Mouse (Mus musculus) forebrain, embryonic 14.5 days (tissue): ENCODE results near the gene Washc4. TPM values are rescaled to one million over a fixed set of nuclear protein-coding genes. Genes with fewer than 3 reads are reported as not detected.
A peak's percentile ranks its signal among the peaks of the same experiment; 100 is the strongest.

Source experiments
- ATAC-seq: fragments of 200-750 bp; cut with Nextera tagmentation; 2 replicates; pipeline ENCODE4 v1.8.0; 2017; ENCODE audit warnings: mild to moderate bottlenecking, moderate library complexity
- DNase-seq: peaks from one replicate; pipeline ENCODE4 v3.0.0-alpha.2; 2015; ENCODE audit warnings: low spot score
- H3K27ac ChIP-seq: fragments of 300-500 bp; sonication (generic); 2 replicates; pipeline ENCODE4 v1.5.1; 2014; ENCODE audit warnings: low read depth, mild to moderate bottlenecking, control low read depth, low read length, moderate library complexity
- H3K27me3 ChIP-seq: fragments of 300-500 bp; sonication (generic); replicated peaks from 2 replicates; pipeline ENCODE4 v1.6.1; 2014; ENCODE audit warnings: low read length, control low read depth, mixed read lengths; ENCODE audit not compliant: control insufficient read depth, insufficient read depth
- H3K36me3 ChIP-seq: fragments of 300-500 bp; sonication (generic); 2 replicates; pipeline ENCODE4 v1.6.1; 2014; ENCODE audit warnings: low read length, control low read depth; ENCODE audit not compliant: control insufficient read depth, insufficient read depth
- H3K4me1 ChIP-seq: fragments of 300-500 bp; sonication (generic); 2 replicates; pipeline ENCODE4 v1.6.1; 2014; ENCODE audit warnings: antibody characterized with exemption, low read length, control low read depth; ENCODE audit not compliant: control insufficient read depth, insufficient read depth
- H3K4me2 ChIP-seq: fragments of 300-500 bp; sonication (generic); 2 replicates; pipeline ENCODE4 v1.6.1; 2014; ENCODE audit warnings: mild to moderate bottlenecking, control low read depth, low read length
- H3K4me3 ChIP-seq: fragments of 300-500 bp; sonication (generic); 2 replicates; pipeline ENCODE4 v1.5.1; 2014; ENCODE audit warnings: low read depth, low read length, control low read depth
- H3K9ac ChIP-seq: fragments of 300-500 bp; sonication (generic); 2 replicates; pipeline ENCODE4 v1.6.1; 2014; ENCODE audit warnings: mild to moderate bottlenecking, low read length, control low read depth, moderate library complexity
- H3K9me3 ChIP-seq: fragments of 300-500 bp; sonication (generic); replicated peaks from 2 replicates; pipeline ENCODE4 v1.6.1; 2016; ENCODE audit warnings: low read length, control low read depth, mixed read lengths; ENCODE audit not compliant: control insufficient read depth
- WGBS: fragments of 180-500 bp; shearing (Covaris S2); extraction: QIAGEN DNeasy Blood & Tissue Kit; methylation state at CpG from one replicate; pipeline ENCODE4 v1.1.7; 2014; 5-methylcytosine and 5-hydroxymethylcytosine counted together
- polyA plus RNA-seq: library from polyadenylated mRNA; unstranded; fragments of >200 nt; fragmentation: Nextera tagmentation; extraction: Ambion mirVana; gene quantifications from 2 replicates; pipeline ENCODE4 v1.2.1, GENCODE M21; 2014

The Washc4 gene
- polyA plus RNA-seq, 1 experiment from 2014 or later, result 22.3 TPM

- H3K27me3 ChIP-seq, result no peaks in the 10 kb centered on the region
- no peak overlapping the region for H3K9ac ChIP-seq
- DNase-seq (no peak), ATAC-seq (no peak)
- H3K4me1 ChIP-seq, result no peaks in the 10 kb centered on the region
- no peak overlapping the region for H3K27ac ChIP-seq
- no peak overlapping the region for H3K4me2 ChIP-seq
- no peak overlapping the region for H3K4me3 ChIP-seq
- no peaks in the 10 kb centered on the region for H3K9me3 ChIP-seq
- 96% methylated on average over 7 of the region's 7 CpGs for WGBS
- peaks cover 82% of the 10 kb centered on the region for H3K36me3 ChIP-seq
Observed at GRCm38 (mm10) chr10:83565449-83566441, 22.2 kb downstream of the Washc4 start.

DNA sequence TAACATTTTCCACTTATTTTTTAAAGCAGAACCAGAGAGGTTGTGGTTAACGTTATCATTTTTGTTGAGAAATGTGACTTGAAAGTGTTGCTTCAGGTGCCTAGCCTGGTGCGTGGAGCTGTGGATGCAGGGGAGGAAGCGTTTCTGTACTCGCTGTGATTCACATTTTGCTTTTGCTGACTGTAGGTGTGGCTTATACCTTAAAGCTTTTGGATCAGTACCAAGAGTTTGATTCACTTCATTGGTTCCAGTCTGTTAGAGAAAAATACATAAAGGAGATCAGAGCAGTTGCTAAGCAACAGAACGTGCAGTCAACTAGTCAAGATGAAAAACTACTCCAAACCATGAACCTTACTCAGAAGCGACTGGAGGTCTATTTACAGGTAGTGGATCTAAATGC is 47.2 kb downstream of the Washc4 start:
- DNase-seq (peak; percentile 11), ATAC-seq (no peak)
- H3K27ac ChIP-seq, result no peak overlapping the region
- H3K36me3 ChIP-seq, result peaks cover 85% of the 10 kb centered on the region
- no peaks in the 10 kb centered on the region for H3K9me3 ChIP-seq
- no peaks in the 10 kb centered on the region for H3K27me3 ChIP-seq
- H3K4me3 ChIP-seq, result no peak overlapping the region
- H3K9ac ChIP-seq, result no peak overlapping the region
- WGBS, result 78% methylated on average over 6 of the region's 6 CpGs
- H3K4me2 ChIP-seq, result no peak overlapping the region
- H3K4me1 ChIP-seq, result no peaks in the 10 kb centered on the region

DNA sequence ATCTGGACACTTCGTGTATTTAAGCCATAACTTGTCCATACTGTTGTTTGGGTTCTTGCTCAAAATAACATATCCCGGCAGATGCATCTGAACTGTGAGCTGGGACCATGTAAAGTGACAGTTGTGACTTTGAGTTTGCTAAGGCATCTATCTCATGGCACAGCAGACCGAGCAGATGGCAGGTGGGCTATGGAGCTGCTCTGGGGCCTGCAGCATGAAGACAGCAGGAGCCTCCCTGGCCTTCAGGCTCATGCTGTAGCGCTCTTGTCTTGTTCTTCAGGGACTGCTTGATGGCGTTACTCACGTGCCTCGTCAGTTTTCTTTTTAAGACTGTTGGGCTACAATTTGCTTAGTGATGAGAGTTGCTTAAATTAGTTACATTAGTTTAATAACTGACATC is 49.1 kb downstream of the Washc4 start:
- ATAC-seq (no peak), DNase-seq (no peak)
- Histone ChIP-seq H3K4me2 (no peak overlapping the region), H3K4me3 (no peak overlapping the region), H3K9ac (no peak overlapping the region), H3K27me3 (no peaks in the 10 kb centered on the region), H3K27ac (no peak overlapping the region), H3K9me3 (no peaks in the 10 kb centered on the region), H3K4me1 (no peaks in the 10 kb centered on the region), H3K36me3 (peaks cover 77% of the 10 kb centered on the region)
- 92% methylated on average over 7 of the region's 7 CpGs for WGBS

GRCm38 (mm10) chr10:83594526-83594925 is 51.0 kb downstream of the Washc4 start:
- Histone ChIP-seq H3K4me2 (no peak overlapping the region), H3K4me1 (no peaks in the 10 kb centered on the region), H3K27ac (no peak overlapping the region), H3K9ac (no peak overlapping the region), H3K27me3 (no peaks in the 10 kb centered on the region), H3K36me3 (peaks cover 75% of the 10 kb centered on the region), H3K4me3 (no peak overlapping the region), H3K9me3 (no peaks in the 10 kb centered on the region)
- ATAC-seq (no peak), DNase-seq (no peak)
- WGBS, result 91% methylated on average over 5 of the region's 5 CpGs

DNA sequence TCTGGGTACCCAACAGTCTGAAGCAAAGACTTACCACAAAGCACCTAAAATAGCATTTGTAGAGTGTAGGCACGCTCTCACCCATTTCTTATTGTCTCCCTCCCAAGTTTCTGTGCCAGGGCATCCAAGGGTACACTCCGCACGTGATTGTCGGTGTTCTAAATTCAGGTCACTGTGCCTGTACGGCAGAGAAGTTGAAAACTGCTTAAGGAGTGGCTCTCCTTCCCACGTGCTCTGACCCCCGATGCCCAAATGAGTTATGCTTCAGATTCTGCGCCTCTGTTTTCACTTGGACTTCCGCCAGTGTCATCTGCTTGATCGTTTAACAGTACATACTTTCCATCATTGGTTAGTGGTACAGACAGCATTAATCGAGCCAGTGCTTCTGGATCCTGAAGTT is 57.1 kb downstream of the Washc4 start:
- no peak for DNase-seq
- Histone ChIP-seq H3K27me3 (no peaks in the 10 kb centered on the region), H3K9ac (no peak overlapping the region), H3K36me3 (peaks cover 61% of the 10 kb centered on the region), H3K4me3 (no peak overlapping the region), H3K9me3 (no peaks in the 10 kb centered on the region), H3K4me2 (no peak overlapping the region), H3K4me1 (no peaks in the 10 kb centered on the region), H3K27ac (no peak overlapping the region)
- 83% methylated on average over 11 of the region's 11 CpGs for WGBS
- ATAC-seq, result no peak

DNA sequence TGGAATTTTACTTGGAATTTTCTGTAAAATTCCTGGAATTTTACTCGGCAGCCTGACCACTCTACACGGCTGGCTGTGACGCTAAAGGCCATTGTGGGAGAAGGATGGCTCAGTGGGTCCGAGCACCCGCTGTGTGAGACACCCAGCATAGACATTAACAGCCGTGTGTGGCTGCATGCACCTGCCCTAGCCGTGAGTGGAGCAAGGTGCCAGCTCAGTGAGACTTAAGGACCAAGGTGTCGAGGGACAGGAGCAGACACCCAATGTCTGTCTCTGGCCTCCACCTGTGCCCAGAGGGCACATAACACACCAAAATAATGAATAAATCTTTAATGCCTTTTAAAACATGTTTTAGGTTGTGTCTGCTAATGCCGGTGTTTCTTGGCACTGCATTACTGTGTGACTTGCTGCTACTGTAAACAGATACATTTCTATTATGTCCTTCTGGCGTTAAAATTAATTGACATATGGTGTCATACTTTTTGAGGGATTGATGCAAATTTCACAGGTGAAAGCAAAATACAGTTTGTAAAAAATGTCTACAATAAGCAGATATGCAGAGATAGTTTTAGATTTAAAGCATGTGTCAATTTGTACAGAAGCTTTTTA is 60.5 kb downstream of the Washc4 start:
- no peaks in the 10 kb centered on the region for H3K9me3 ChIP-seq
- peaks cover 65% of the 10 kb centered on the region for H3K36me3 ChIP-seq
- H3K27me3 ChIP-seq, result no peaks in the 10 kb centered on the region
- H3K9ac ChIP-seq, result no peak overlapping the region
- peak; percentile 18 for DNase-seq
- H3K4me2 ChIP-seq, result no peak overlapping the region
- no peak overlapping the region for H3K4me3 ChIP-seq
- 76% methylated on average over 10 of the region's 10 CpGs for WGBS
- H3K4me1 ChIP-seq, result no peaks in the 10 kb centered on the region
- H3K27ac ChIP-seq, result no peak overlapping the region
- no peak for ATAC-seq

- no peaks in the 10 kb centered on the region for H3K9me3 ChIP-seq
- 47% methylated on average over 8 of the region's 8 CpGs for WGBS
- H3K27ac ChIP-seq, result no peak overlapping the region
- no peak overlapping the region for H3K4me2 ChIP-seq
- no peak overlapping the region for H3K9ac ChIP-seq
- H3K36me3 ChIP-seq, result peaks cover 68% of the 10 kb centered on the region
- no peak overlapping the region for H3K4me3 ChIP-seq
- DNase-seq (no peak), ATAC-seq (no peak)
- H3K4me1 ChIP-seq, result no peaks in the 10 kb centered on the region
- no peaks in the 10 kb centered on the region for H3K27me3 ChIP-seq
Observed at GRCm38 (mm10) chr10:83605637-83606183, 62.2 kb downstream of the Washc4 start.

DNA sequence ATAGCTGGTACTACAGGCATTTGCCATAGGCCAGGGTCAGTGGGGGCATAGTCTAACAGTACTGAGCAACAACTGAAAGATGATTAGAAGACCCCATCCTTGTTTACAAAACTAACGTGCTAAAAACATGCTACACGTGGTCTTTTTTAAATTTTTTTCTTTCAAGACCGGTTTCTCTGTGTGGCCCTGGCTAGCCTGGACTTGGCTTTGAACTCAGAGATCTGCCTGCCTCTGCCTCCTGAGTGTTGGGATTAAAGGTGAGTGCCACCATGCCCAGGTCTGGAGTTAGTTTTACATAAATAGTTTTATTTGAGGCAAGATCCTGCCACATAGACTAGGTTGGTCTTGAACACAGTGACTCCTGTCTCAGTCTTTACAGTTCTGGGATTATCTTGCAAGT is 63.6 kb downstream of the Washc4 start:
- Histone ChIP-seq H3K27ac (no peak overlapping the region), H3K27me3 (no peaks in the 10 kb centered on the region), H3K4me2 (no peak overlapping the region), H3K4me3 (no peak overlapping the region), H3K9me3 (no peaks in the 10 kb centered on the region), H3K4me1 (no peaks in the 10 kb centered on the region), H3K9ac (no peak overlapping the region), H3K36me3 (peaks cover 69% of the 10 kb centered on the region)
- ATAC-seq (no peak), DNase-seq (no peak)
- 91% methylated on average over 3 of the region's 3 CpGs for WGBS

GRCm38 (mm10) chr10:83608596-83608995 is 65.0 kb downstream of the Washc4 start:
- no peak overlapping the region for H3K4me3 ChIP-seq
- H3K36me3 ChIP-seq, result peaks cover 69% of the 10 kb centered on the region
- ATAC-seq (no peak), DNase-seq (no peak)
- H3K9ac ChIP-seq, result no peak overlapping the region
- H3K27ac ChIP-seq, result no peak overlapping the region
- H3K27me3 ChIP-seq, result no peaks in the 10 kb centered on the region
- H3K9me3 ChIP-seq, result no peaks in the 10 kb centered on the region
- 88% methylated on average over 8 of the region's 8 CpGs for WGBS
- H3K4me2 ChIP-seq, result no peak overlapping the region
- no peaks in the 10 kb centered on the region for H3K4me1 ChIP-seq
